Mouse (Mus musculus) limb, embryonic 13.5 days (tissue): ENCODE data around the gene Rps23. TPM values are rescaled to one million over a fixed set of nuclear protein-coding genes. Genes with fewer than 3 reads are reported as not detected.

Experiments used
- polyA plus RNA-seq: library from polyadenylated mRNA; unstranded; fragments of >200 nt; fragmentation: Nextera tagmentation; extraction: Ambion mirVana; gene quantifications from 2 replicates; pipeline ENCODE4 v1.2.1, GENCODE M21; 2015

Rps23 gene
- polyA plus RNA-seq, 1 experiment from 2014 or later = 232 TPM

Other genes starting within 250 kb of the Rps23 start
- gene Atp6ap1l, start 17.6 kb upstream of the Rps23 start, polyA plus RNA-seq = 0.32 and 1.6 TPM in 2 replicates